In the genomic region with DNA sequence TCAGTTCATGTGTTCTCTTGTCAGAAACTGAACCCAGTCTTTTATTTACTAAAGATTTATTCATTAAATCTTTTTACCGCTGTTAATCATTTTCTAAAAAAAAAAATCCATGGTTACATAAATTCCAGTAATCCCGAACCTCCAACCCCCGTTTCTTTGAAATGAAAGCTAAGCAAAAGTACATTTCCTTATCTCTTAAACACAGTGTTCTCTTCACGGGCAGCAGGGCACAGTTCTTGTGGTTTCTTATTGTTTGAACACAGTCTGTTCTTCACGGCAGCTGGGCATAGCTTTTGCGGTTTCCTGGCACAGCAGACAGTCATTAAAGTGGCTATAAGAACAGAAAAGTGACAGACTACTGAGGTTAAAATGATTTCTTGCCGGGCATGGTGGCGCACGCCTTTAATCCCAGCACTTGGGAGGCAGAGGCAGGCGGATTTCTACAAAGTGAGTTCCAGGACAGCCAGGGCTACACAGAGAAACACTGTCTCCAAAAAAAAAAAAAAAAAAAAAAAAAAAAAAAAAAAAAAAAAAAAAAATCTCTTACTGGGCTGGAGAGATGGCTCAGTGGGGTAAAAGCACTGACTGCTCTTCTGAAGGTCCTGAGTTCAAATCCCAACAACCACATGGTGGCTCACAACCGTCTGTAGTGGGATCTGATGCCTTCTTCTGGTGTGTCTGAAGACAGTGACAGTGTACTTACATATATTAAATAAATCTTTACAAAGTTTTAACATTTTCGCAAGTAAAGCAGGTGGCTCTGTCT, we compare ENCODE assay signal across 8 mouse cellular contexts. TPM values are rescaled to one million over a fixed set of nuclear protein-coding genes. Genes with fewer than 3 reads are reported as not detected.
DNase-seq lines count a peak whose midpoint lies in the region; ATAC-seq and TF ChIP-seq lines count a peak whose summit lies in the region.
"Not testable (repeated sequence)": the region's sequence is repeated elsewhere in the genome, so short reads cannot be mapped to it uniquely, and the experiment has no call there.

No protein-coding gene starts in this region.

- peak overlapping the region; percentile 62 for H3K4me2 ChIP-seq in forebrain, embryonic 16.5 days (ENCODE audit: low read length)
- H3K4me2 ChIP-seq in hindbrain, embryonic 16.5 days (ENCODE audit: low read length) = peak overlapping the region; percentile 78
- H3K4me2 ChIP-seq in neural tube, embryonic 14.5 days (ENCODE audit: low read depth, low read length) = peak overlapping the region; percentile 64

- H3K4me1 ChIP-seq in E14TG2a.4 (replicated peaks; ENCODE audit: low read depth, low read length) = peaks cover 57% of the 10 kb centered on the region
- not testable (repeated sequence) for H3K4me1 ChIP-seq in forebrain, embryonic 16.5 days (replicated peaks; ENCODE audit: control insufficient read depth, insufficient read depth, low read length); hindbrain, embryonic 16.5 days (ENCODE audit: control insufficient read depth, insufficient read depth, low read depth, low read length); neural tube, embryonic 14.5 days (ENCODE audit: control insufficient read depth, insufficient read depth, low read length)
- H3K4me1 ChIP-seq in limb, embryonic 10.5 days = peaks cover 13% of the 10 kb centered on the region

- not testable (repeated sequence) for H3K27me3 ChIP-seq in E14TG2a.4 (ENCODE audit: insufficient read depth, low read length); forebrain, embryonic 16.5 days (replicated peaks; ENCODE audit: control insufficient read depth, insufficient read depth, low read length); hindbrain, embryonic 16.5 days (replicated peaks; ENCODE audit: control insufficient read depth, insufficient read depth, low read length); limb, embryonic 10.5 days (ENCODE audit: low read depth, poor library complexity, severe bottlenecking); neural tube, embryonic 14.5 days (ENCODE audit: control insufficient read depth, insufficient read depth, low read length)

- DNase-seq in c-Kit-positive CD71-positive TER-119-negative erythroid progenitor cells, embryonic 14.5 days (ENCODE audit: low read depth) = peak; percentile 81
- DNase-seq in limb, embryonic 10.5 days (ENCODE audit: low spot score) = not testable (repeated sequence)
- peak; percentile 73 for DNase-seq in lung, postnatal 25 days (ENCODE audit: low spot score)
- peak; percentile 62 for DNase-seq in thymus, postnatal 14 days

- peak overlapping the region; percentile 91 for H3K4me3 ChIP-seq in E14TG2a.4 (replicated peaks; ENCODE audit: low read length)
- peak overlapping the region; percentile 60 for H3K4me3 ChIP-seq in forebrain, embryonic 16.5 days (replicated peaks; ENCODE audit: low read length)
- peak overlapping the region; percentile 94 for H3K4me3 ChIP-seq in hindbrain, embryonic 16.5 days (ENCODE audit: low read length)
- H3K4me3 ChIP-seq in limb, embryonic 10.5 days = peak overlapping the region; percentile 86
- peak overlapping the region; percentile 93 for H3K4me3 ChIP-seq in neural tube, embryonic 14.5 days (ENCODE audit: low read depth, low read length)

- not testable (repeated sequence) for ATAC-seq in forebrain, embryonic 16.5 days; hindbrain, embryonic 16.5 days; neural tube, embryonic 14.5 days (ENCODE audit: low read depth)

- H3K36me3 ChIP-seq in E14TG2a.4 (ENCODE audit: insufficient read depth, low read length); forebrain, embryonic 16.5 days (ENCODE audit: control insufficient read depth, insufficient read depth); hindbrain, embryonic 16.5 days (ENCODE audit: control insufficient read depth, insufficient read depth, low read length); neural tube, embryonic 14.5 days (ENCODE audit: control insufficient read depth, insufficient read depth, low read length): not testable (repeated sequence)
- peaks cover 17% of the 10 kb centered on the region; the same call in 1 of the 2 replicates for H3K36me3 ChIP-seq in limb, embryonic 10.5 days

- H3K9ac ChIP-seq in forebrain, embryonic 16.5 days (replicated peaks; ENCODE audit: low read depth, low read length) = peak overlapping the region; percentile 69
- H3K9ac ChIP-seq in hindbrain, embryonic 16.5 days (ENCODE audit: low read depth, low read length) = not testable (repeated sequence)
- H3K9ac ChIP-seq in neural tube, embryonic 14.5 days (replicated peaks; ENCODE audit: low read depth, low read length) = peak overlapping the region; percentile 88; the same call in 1 of the 2 replicates

- H3K9me3 ChIP-seq in E14TG2a.4 (ENCODE audit: low read length); forebrain, embryonic 16.5 days (ENCODE audit: control insufficient read depth, low read length); hindbrain, embryonic 16.5 days (ENCODE audit: control insufficient read depth, low read length); limb, embryonic 10.5 days (replicated peaks); neural tube, embryonic 14.5 days (ENCODE audit: control insufficient read depth, low read length): not testable (repeated sequence)

- peak overlapping the region; percentile 90 for H3K27ac ChIP-seq in forebrain, embryonic 16.5 days (ENCODE audit: low read length)
- H3K27ac ChIP-seq in hindbrain, embryonic 16.5 days (ENCODE audit: low read depth, low read length) = peak overlapping the region; percentile 98; the same call in 1 of the 2 replicates
- peak overlapping the region; percentile 99; the same call in 1 of the 2 replicates for H3K27ac ChIP-seq in limb, embryonic 10.5 days
- H3K27ac ChIP-seq in neural tube, embryonic 14.5 days (ENCODE audit: low read depth, low read length) = 0 out of 2 replicates have a peak overlapping the region, but pooled peaks have one; percentile 16

- TF ChIP-seq CTCF in E14TG2a.4 (conservative IDR thresholded peaks at IDR 0.05; ENCODE audit: low read length) = not testable (repeated sequence)

- 53% methylated on average over 12 of the region's 12 CpGs for WGBS in forebrain, embryonic 16.5 days
- 63% methylated on average over 12 of the region's 12 CpGs for WGBS in hindbrain, embryonic 16.5 days
- 83% methylated on average over 12 of the region's 12 CpGs for WGBS in limb, embryonic 10.5 days
- WGBS in neural tube, embryonic 14.5 days = 60% methylated on average over 12 of the region's 12 CpGs

RNA-seq across cellular contexts. Expression of gene Zfp1, which starts 1.3 kb away (rescaled TPM):
- 32.5 and 35.7 TPM in 2 replicates for polyA plus RNA-seq in forebrain, embryonic 16.5 days (2015; fragmentation: Nextera tagmentation; extraction: Ambion mirVana)
- 25.1 and 25.5 TPM in 2 replicates for polyA plus RNA-seq in hindbrain, embryonic 16.5 days (2015; fragmentation: Nextera tagmentation; extraction: Ambion mirVana)
- 21.6 and 21.7 TPM in 2 replicates for polyA plus RNA-seq in limb, embryonic 10.5 days (2016; fragmentation: Nextera tagmentation; extraction: Ambion mirVana)
- 31.2 and 31.8 TPM in 2 replicates for polyA plus RNA-seq in neural tube, embryonic 14.5 days (2014; fragmentation: Nextera tagmentation; extraction: Ambion mirVana)

RNA-seq across cellular contexts. Expression of gene Ldhd, which starts 14.3 kb away (rescaled TPM):
- polyA plus RNA-seq in forebrain, embryonic 16.5 days (2015; fragmentation: Nextera tagmentation; extraction: Ambion mirVana) = 0.71 TPM in 2 replicates
- polyA plus RNA-seq in hindbrain, embryonic 16.5 days (2015; fragmentation: Nextera tagmentation; extraction: Ambion mirVana) = 1.3 and 1.5 TPM in 2 replicates
- polyA plus RNA-seq in limb, embryonic 10.5 days (2016; fragmentation: Nextera tagmentation; extraction: Ambion mirVana) = 0.11 and 0.25 TPM in 2 replicates
- 0.66 and 0.96 TPM in 2 replicates for polyA plus RNA-seq in neural tube, embryonic 14.5 days (2014; fragmentation: Nextera tagmentation; extraction: Ambion mirVana)

RNA-seq across cellular contexts. Expression of gene Ctrb1, which starts 46.3 kb away (rescaled TPM):
- polyA plus RNA-seq in forebrain, embryonic 16.5 days (2015; fragmentation: Nextera tagmentation; extraction: Ambion mirVana) = not detected in 2 replicates
- polyA plus RNA-seq in hindbrain, embryonic 16.5 days (2015; fragmentation: Nextera tagmentation; extraction: Ambion mirVana) = not detected in 2 replicates
- not detected in 2 replicates for polyA plus RNA-seq in limb, embryonic 10.5 days (2016; fragmentation: Nextera tagmentation; extraction: Ambion mirVana)
- not detected in 2 replicates for polyA plus RNA-seq in neural tube, embryonic 14.5 days (2014; fragmentation: Nextera tagmentation; extraction: Ambion mirVana)

Comparison
In these comparisons a context has a peak if more than half of its experiments do, and no peak if none do; other contexts are left out.
1. H3K27ac ChIP-seq: peak in every context shown above with its lines; median percentile 99 in limb, embryonic 10.5 days; 98 in hindbrain, embryonic 16.5 days; 90 in forebrain, embryonic 16.5 days; 16 in neural tube, embryonic 14.5 days.